Mouse (Mus musculus): ENCODE data around the gene Ccdc186. TPM values are rescaled to one million over a fixed set of nuclear protein-coding genes. Genes with fewer than 3 reads are reported as not detected.
A peak's percentile ranks its signal among the peaks of the same experiment; 100 is the strongest.

Ccdc186 gene
- total RNA-seq, 2 experiments from 2014 or later = 55.1 to 66.5 TPM

DNA sequence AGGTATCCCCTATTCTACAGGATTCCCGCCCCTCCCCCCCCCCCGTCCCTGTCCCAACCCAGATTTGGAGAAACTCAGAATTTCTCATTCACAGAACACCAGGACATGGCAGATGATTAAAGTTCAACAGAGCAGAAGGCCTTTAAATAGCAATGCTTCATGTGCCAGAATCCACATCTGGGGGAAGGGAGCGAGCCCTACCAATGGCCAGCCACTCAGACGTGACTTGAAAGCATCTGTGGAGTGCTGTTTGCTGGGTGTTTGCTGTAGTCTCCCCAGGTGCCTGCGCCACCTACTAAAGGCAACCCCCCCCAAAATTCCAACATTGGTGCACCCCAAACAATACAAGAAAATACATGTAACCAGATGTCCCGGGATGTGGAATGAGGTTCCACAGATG lies 76.5 kb downstream of the Ccdc186 start:
- DNase-seq (ENCODE audit: extremely low spot score in 1 of 2, low spot score in 2 of 2) = no peak
- no peak overlapping the region for H3K4me3 ChIP-seq
- TF ChIP-seq CTCF (IDR thresholded peaks at IDR 0.05) = no peak
- no peak overlapping the region for H3K27ac ChIP-seq
- intact Hi-C loops (cut with DNase I) = no loop called here

DNA sequence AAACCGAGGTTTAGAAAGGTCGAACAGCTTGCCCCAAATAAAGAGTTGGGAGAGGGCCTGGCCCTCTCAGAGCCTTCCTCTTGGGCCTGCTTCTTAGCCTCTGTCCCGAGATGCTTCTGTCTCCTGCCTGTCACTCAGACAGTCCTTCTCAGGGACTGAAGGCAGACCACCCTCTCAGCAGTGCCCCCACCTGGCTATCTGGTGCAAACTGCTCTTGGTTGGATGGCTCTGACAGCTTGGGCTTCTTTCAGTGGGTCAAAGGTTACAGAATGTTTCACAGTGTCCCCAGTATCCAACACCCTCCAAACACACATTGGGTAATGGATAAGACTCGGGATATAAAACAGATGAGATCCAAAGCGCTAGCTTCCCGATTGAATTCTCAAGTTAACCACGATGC lies 76.9 kb downstream of the Ccdc186 start:
- no peak for DNase-seq (ENCODE audit: extremely low spot score in 1 of 2, low spot score in 2 of 2)
- Histone ChIP-seq H3K27ac (no peak overlapping the region), H3K4me3 (no peak overlapping the region)
- intact Hi-C loops (cut with DNase I) = no loop called here
- TF ChIP-seq CTCF (IDR thresholded peaks at IDR 0.05) = peak; percentile 25

Other genes with a start within 250 kb of the Ccdc186 start
- 10 to 100 TPM; 46.7 to 50.8 TPM for gene Adrb1, start 100.0 kb downstream of the Ccdc186 start, total RNA-seq (2021)
- under 1 TPM; 0.38 to 0.47 TPM for gene Tdrd1, start 4.0 kb upstream of the Ccdc186 start, total RNA-seq (2021)
- gene Vwa2, start 52.1 kb upstream of the Ccdc186 start, total RNA-seq (2021) = not detected
- gene Afap1l2, start 186.0 kb upstream of the Ccdc186 start, total RNA-seq (2021) = 1 to 10 TPM; 7.9 to 8.4 TPM